Mouse (Mus musculus): Measurements from ENCODE around the gene Asb1. TPM values are rescaled to one million over a fixed set of nuclear protein-coding genes. Genes with fewer than 3 reads are reported as not detected.

Asb1 gene
- polyA plus RNA-seq, 1 experiment from 2014 or later, result 5.5 TPM

- 28% methylated on average over 2 of the region's 2 CpGs for WGBS
- Histone ChIP-seq H3K4me2 (no peak overlapping the region), H3K9ac (no peak overlapping the region), H3K27ac (replicated peaks) (no peak overlapping the region), H3K4me1 (peaks cover 32% of the 10 kb centered on the region), H3K9me3 (no peaks in the 10 kb centered on the region), H3K36me3 (no peaks in the 10 kb centered on the region), H3K4me3 (no peak overlapping the region), H3K27me3 (replicated peaks) (peaks cover 2% of the 10 kb centered on the region; the same call in 1 of the 2 replicates)
- ATAC-seq (ENCODE audit: extremely low read depth, insufficient number of reproducible peaks, low FRiP score, low TSS enrichment), result no peak
Measured at GRCm38 (mm10) chr1:91580503-91580902, 40.2 kb downstream of the Asb1 start.

- no peak overlapping the region for H3K4me3 ChIP-seq
- 60% methylated on average over 2 of the region's 2 CpGs for WGBS
- no peaks in the 10 kb centered on the region for H3K9me3 ChIP-seq
- H3K4me1 ChIP-seq, result peaks cover 32% of the 10 kb centered on the region
- H3K27me3 ChIP-seq (replicated peaks), result no peaks in the 10 kb centered on the region
- no peak overlapping the region for H3K9ac ChIP-seq
- ATAC-seq (ENCODE audit: extremely low read depth, insufficient number of reproducible peaks, low FRiP score, low TSS enrichment), result no peak
- no peak overlapping the region for H3K27ac ChIP-seq (replicated peaks)
- no peak overlapping the region for H3K4me2 ChIP-seq
- no peaks in the 10 kb centered on the region for H3K36me3 ChIP-seq
Measured at GRCm38 (mm10) chr1:91581206-91581605, 40.9 kb downstream of the Asb1 start.

- 66% methylated on average over 17 of the region's 17 CpGs for WGBS
- no peak overlapping the region for H3K27ac ChIP-seq (replicated peaks)
- no peak overlapping the region for H3K9ac ChIP-seq
Measured at GRCm38 (mm10) chr1:91584969-91585835, 44.9 kb downstream of the Asb1 start.

GRCm38 (mm10) chr1:91589738-91590137, 49.4 kb downstream of the Asb1 start:
- H3K27ac ChIP-seq (replicated peaks), result no peak overlapping the region
- no peak overlapping the region for H3K4me3 ChIP-seq
- no peaks in the 10 kb centered on the region; the same call in 1 of the 2 replicates for H3K4me1 ChIP-seq
- H3K9ac ChIP-seq, result no peak overlapping the region
- no peaks in the 10 kb centered on the region for H3K36me3 ChIP-seq
- WGBS, result 36% methylated on average over 6 of the region's 6 CpGs
- H3K4me2 ChIP-seq, result no peak overlapping the region
- peaks cover 5% of the 10 kb centered on the region; the same call in 1 of the 2 replicates for H3K27me3 ChIP-seq (replicated peaks)
- no peak for ATAC-seq (ENCODE audit: extremely low read depth, insufficient number of reproducible peaks, low FRiP score, low TSS enrichment)
- peaks cover 5% of the 10 kb centered on the region; the same call in 1 of the 2 replicates for H3K9me3 ChIP-seq

More at GRCm38 (mm10) chr1:91584969-91585835, 44.9 kb downstream of the Asb1 start:
- peaks cover 5% of the 10 kb centered on the region; the same call in 1 of the 2 replicates for H3K27me3 ChIP-seq (replicated peaks)
- peaks cover 12% of the 10 kb centered on the region for H3K4me1 ChIP-seq
- H3K9me3 ChIP-seq, result no peaks in the 10 kb centered on the region
- ATAC-seq (ENCODE audit: extremely low read depth, insufficient number of reproducible peaks, low FRiP score, low TSS enrichment), result no peak
- H3K4me2 ChIP-seq, result no peak overlapping the region
- no peak overlapping the region for H3K4me3 ChIP-seq
- H3K36me3 ChIP-seq, result no peaks in the 10 kb centered on the region

GRCm38 (mm10) chr1:91595521-91596020, 55.2 kb downstream of the Asb1 start:
- Histone ChIP-seq H3K36me3 (no peaks in the 10 kb centered on the region), H3K9me3 (peaks cover 5% of the 10 kb centered on the region; the same call in 1 of the 2 replicates), H3K4me2 (no peak overlapping the region), H3K4me3 (no peak overlapping the region), H3K4me1 (no peaks in the 10 kb centered on the region), H3K27me3 (replicated peaks) (no peaks in the 10 kb centered on the region), H3K9ac (no peak overlapping the region), H3K27ac (replicated peaks) (no peak overlapping the region)
- 79% methylated on average over 9 of the region's 9 CpGs for WGBS
- no peak for ATAC-seq (ENCODE audit: extremely low read depth, insufficient number of reproducible peaks, low FRiP score, low TSS enrichment)

- H3K9me3 ChIP-seq, result peaks cover 5% of the 10 kb centered on the region; the same call in 1 of the 2 replicates
- H3K27me3 ChIP-seq (replicated peaks), result no peaks in the 10 kb centered on the region
- no peak overlapping the region for H3K4me3 ChIP-seq
- peaks cover 3% of the 10 kb centered on the region; the same call in 1 of the 2 replicates for H3K4me1 ChIP-seq
- H3K27ac ChIP-seq (replicated peaks), result no peak overlapping the region
- no peak overlapping the region for H3K4me2 ChIP-seq
- H3K36me3 ChIP-seq, result no peaks in the 10 kb centered on the region
- 73% methylated on average over 5 of the region's 5 CpGs for WGBS
- no peak for ATAC-seq (ENCODE audit: extremely low read depth, insufficient number of reproducible peaks, low FRiP score, low TSS enrichment)
- H3K9ac ChIP-seq, result no peak overlapping the region
Measured at GRCm38 (mm10) chr1:91597611-91598010, 57.3 kb downstream of the Asb1 start.

GRCm38 (mm10) chr1:91600671-91601361, 60.5 kb downstream of the Asb1 start:
- Histone ChIP-seq H3K36me3 (no peaks in the 10 kb centered on the region), H3K27me3 (replicated peaks) (no peaks in the 10 kb centered on the region), H3K9ac (no peak overlapping the region), H3K4me3 (no peak overlapping the region), H3K4me1 (peaks cover 11% of the 10 kb centered on the region; the same call in 1 of the 2 replicates), H3K27ac (replicated peaks) (no peak overlapping the region), H3K4me2 (no peak overlapping the region), H3K9me3 (no peaks in the 10 kb centered on the region)
- ATAC-seq (ENCODE audit: extremely low read depth, insufficient number of reproducible peaks, low FRiP score, low TSS enrichment), result peak; percentile 33; the same call in 1 of the 2 replicates
- 35% methylated on average over 9 of the region's 9 CpGs for WGBS

- no peak overlapping the region for H3K27ac ChIP-seq (replicated peaks)
- no peak overlapping the region for H3K4me2 ChIP-seq
- H3K27me3 ChIP-seq (replicated peaks), result no peaks in the 10 kb centered on the region
- 85% methylated on average over 2 of the region's 2 CpGs for WGBS
- H3K9me3 ChIP-seq, result no peaks in the 10 kb centered on the region
- H3K36me3 ChIP-seq, result no peaks in the 10 kb centered on the region
- H3K4me3 ChIP-seq, result no peak overlapping the region
- H3K4me1 ChIP-seq, result peaks cover 11% of the 10 kb centered on the region; the same call in 1 of the 2 replicates
- no peak for ATAC-seq (ENCODE audit: extremely low read depth, insufficient number of reproducible peaks, low FRiP score, low TSS enrichment)
- H3K9ac ChIP-seq, result no peak overlapping the region
Measured at GRCm38 (mm10) chr1:91601362-91602096, 61.2 kb downstream of the Asb1 start.

GRCm38 (mm10) chr1:91605632-91606031, 65.3 kb downstream of the Asb1 start:
- Histone ChIP-seq H3K4me3 (no peak overlapping the region), H3K9me3 (no peaks in the 10 kb centered on the region), H3K27ac (replicated peaks) (no peak overlapping the region), H3K9ac (no peak overlapping the region), H3K36me3 (no peaks in the 10 kb centered on the region), H3K4me2 (no peak overlapping the region), H3K4me1 (peaks cover 11% of the 10 kb centered on the region; the same call in 1 of the 2 replicates), H3K27me3 (replicated peaks) (no peaks in the 10 kb centered on the region; the same call in none of the 2 replicates)
- ATAC-seq (ENCODE audit: extremely low read depth, insufficient number of reproducible peaks, low FRiP score, low TSS enrichment), result no peak
- 68% methylated on average over 14 of the region's 14 CpGs for WGBS

GRCm38 (mm10) chr1:91606701-91607100, 66.4 kb downstream of the Asb1 start:
- Histone ChIP-seq H3K27me3 (replicated peaks) (no peaks in the 10 kb centered on the region; the same call in none of the 2 replicates), H3K4me2 (no peak overlapping the region), H3K4me3 (no peak overlapping the region), H3K4me1 (peaks cover 9% of the 10 kb centered on the region), H3K9ac (no peak overlapping the region), H3K36me3 (no peaks in the 10 kb centered on the region), H3K27ac (replicated peaks) (no peak overlapping the region), H3K9me3 (no peaks in the 10 kb centered on the region)
- 89% methylated on average over 7 of the region's 7 CpGs for WGBS
- ATAC-seq (ENCODE audit: extremely low read depth, insufficient number of reproducible peaks, low FRiP score, low TSS enrichment), result no peak

- Histone ChIP-seq H3K36me3 (no peaks in the 10 kb centered on the region), H3K9me3 (no peaks in the 10 kb centered on the region), H3K9ac (no peak overlapping the region), H3K4me3 (no peak overlapping the region), H3K4me1 (peaks cover 13% of the 10 kb centered on the region), H3K27me3 (replicated peaks) (no peaks in the 10 kb centered on the region; the same call in none of the 2 replicates), H3K4me2 (no peak overlapping the region), H3K27ac (replicated peaks) (no peak overlapping the region)
- ATAC-seq (ENCODE audit: extremely low read depth, insufficient number of reproducible peaks, low FRiP score, low TSS enrichment), result no peak
- 66% methylated on average over 6 of the region's 6 CpGs for WGBS
Measured at GRCm38 (mm10) chr1:91607141-91607540, 66.8 kb downstream of the Asb1 start.
